In genomic region chr19:43610341-43610848, GRCm38 (mm10) we compare ENCODE assay signal across 11 mouse cellular contexts. TPM values are rescaled to one million over a fixed set of nuclear protein-coding genes. Genes with fewer than 3 reads are reported as not detected.
DNase-seq lines count a peak whose midpoint lies in the region; ATAC-seq and TF ChIP-seq lines count a peak whose summit lies in the region.
"Had no signal": no experiment of that assay in that cellular context is flagged by ENCODE, and none has a peak within 500 bp of the region (broad histone marks: within the 10 kb centered on the region; RNA-seq: fewer than 3 reads in every experiment).

No protein-coding gene starts in this region.

- H3K4me3 ChIP-seq in lung, embryonic 14.5 days (ENCODE audit: low read depth, low read length): no peak overlapping the region
- peak overlapping the region; percentile 63 for H3K4me3 ChIP-seq in small intestine, adult 2 months (ENCODE audit: low read depth, low read length)
- H3K4me3 ChIP-seq in layer of hippocampus, adult 2 months: no peak overlapping the region

- H3K36me3 ChIP-seq in lung, embryonic 14.5 days (ENCODE audit: insufficient read depth): no peaks in the 10 kb centered on the region
- H3K36me3 ChIP-seq in small intestine, adult 2 months (ENCODE audit: control insufficient read depth, insufficient read depth, low read length): peaks cover 2% of the 10 kb centered on the region; the same call in 1 of the 2 replicates

- no peak for TF ChIP-seq CTCF in lung, embryonic 14.5 days (IDR thresholded peaks at IDR 0.05; ENCODE audit: low read depth)
- no peak for TF ChIP-seq CTCF in small intestine, adult 2 months (IDR thresholded peaks at IDR 0.05; ENCODE audit: extremely low read depth, insufficient read length, insufficient replicate concordance, low read depth, low read length)
- TF ChIP-seq CTCF in layer of hippocampus, adult 2 months (conservative IDR thresholded peaks at IDR 0.05): no peak

- ATAC-seq in lung, embryonic 14.5 days (ENCODE audit: insufficient read depth): no peak

- DNase-seq in cerebellum, postnatal 10 days: peak; percentile 19 to 35
- no peak for DNase-seq in cerebellum, adult 11-12 months
- peak; percentile 23 for DNase-seq in lung, embryonic 14.5 days
- no peak for DNase-seq in lung, postnatal 10 days
- peak; percentile 27 for DNase-seq in induced T-regulatory cell, adult 2 months (ENCODE audit: low read depth)
- no peak for DNase-seq in urinary bladder, postnatal 10 days (ENCODE audit: low spot score)
- DNase-seq in layer of hippocampus, adult 2 months (ENCODE audit: low spot score in 2 of 2): no peak
- DNase-seq: lung, adult 18-20 months had no signal

- no peak overlapping the region for H3K9ac ChIP-seq in lung, embryonic 14.5 days

- no peak for TF ChIP-seq POLR2A in small intestine, adult 2 months (IDR thresholded peaks at IDR 0.05; ENCODE audit: low read depth, low read length)

- H3K27ac ChIP-seq in lung, embryonic 14.5 days (ENCODE audit: low read depth): no peak overlapping the region
- H3K27ac ChIP-seq in small intestine, adult 2 months (ENCODE audit: insufficient read depth, low read depth, low read length): peak overlapping the region; percentile 69; the same call in 1 of the 2 replicates
- H3K27ac ChIP-seq in layer of hippocampus, adult 2 months: no peak overlapping the region

- WGBS in lung, embryonic 14.5 days: 1% methylated on average over 32 of the region's 32 CpGs
- 8% methylated on average over 32 of the region's 32 CpGs for WGBS in small intestine, adult 2 months

- no peaks in the 10 kb centered on the region for H3K9me3 ChIP-seq in lung, embryonic 14.5 days (ENCODE audit: low read depth, low read length)

- no peak overlapping the region for H3K4me2 ChIP-seq in lung, embryonic 14.5 days

- H3K27me3 ChIP-seq in lung, embryonic 14.5 days (ENCODE audit: insufficient read depth, low read length): peaks cover 97% of the 10 kb centered on the region
- H3K27me3 ChIP-seq in small intestine, adult 2 months (ENCODE audit: control insufficient read depth, insufficient read depth, low read length): peaks cover 86% of the 10 kb centered on the region

- no peaks in the 10 kb centered on the region for H3K4me1 ChIP-seq in lung, embryonic 14.5 days (ENCODE audit: insufficient read depth)
- H3K4me1 ChIP-seq in small intestine, adult 2 months (ENCODE audit: control insufficient read depth, insufficient read depth, insufficient read length, low read length): peaks cover 13% of the 10 kb centered on the region

RNA-seq across cellular contexts. Expression of gene Nkx2-3, which starts 1.7 kb away (rescaled TPM):
- not detected in 2 replicates for polyA plus RNA-seq in lung, embryonic 14.5 days (2014; fragmentation: Nextera tagmentation; extraction: Ambion mirVana)
- polyA plus RNA-seq in small intestine, adult 2 months (2012; rRNA removed): 12.3 and 24.9 TPM in 2 replicates
- total RNA-seq in layer of hippocampus, adult 2 months (2021): not detected
- total RNA-seq: layer of hippocampus, postnatal 25 days had no signal
- polyA plus RNA-seq: heart, postnatal 0 days had no signal

Comparison
In these comparisons a context has a peak if more than half of its experiments do, and no peak if none do; other contexts are left out.
1. DNase-seq: peak in cerebellum, postnatal 10 days (2 of 2), lung, embryonic 14.5 days (single experiment) and induced T-regulatory cell, adult 2 months (single experiment); none in cerebellum, adult 11-12 months (single experiment), lung, postnatal 10 days (single experiment), urinary bladder, postnatal 10 days (single experiment) and layer of hippocampus, adult 2 months (0 of 2).
2. RNA of gene Nkx2-3, which starts 1.7 kb away (polyA plus RNA-seq): 12.3 to 24.9 TPM in small intestine, adult 2 months; not detected in lung, embryonic 14.5 days; every median in the first group is over 10 times any median in the second.